Mouse (Mus musculus) spleen, adult 2 months (tissue): ENCODE results near the gene Spg20. TPM values are rescaled to one million over a fixed set of nuclear protein-coding genes. Genes with fewer than 3 reads are reported as not detected.

Experiments
- DNase-seq, 2 experiments: peaks; one replicate each; pipeline versions ENCODE4 v3.0.0 to v3.0.0-alpha.2; 2012 to 2021; ENCODE audit warnings: low spot score in 2 of 2, low read depth in 1 of 2
- H3K27ac ChIP-seq: fragments of 200-500 bp; 2 replicates; pipeline ENCODE4 v1.5.1; 2012; ENCODE audit warnings: low read length, inconsistent platforms; ENCODE audit not compliant: insufficient read depth
- H3K27me3 ChIP-seq: fragments of 200-500 bp; 2 replicates; pipeline ENCODE4 v1.6.1; 2012; ENCODE audit warnings: mild to moderate bottlenecking, moderate library complexity, low read length, inconsistent platforms; ENCODE audit not compliant: control insufficient read depth, insufficient read depth
- H3K36me3 ChIP-seq: fragments of 200-500 bp; 2 replicates; pipeline ENCODE4 v1.6.1; 2012; ENCODE audit warnings: mild to moderate bottlenecking, low read length, inconsistent platforms; ENCODE audit not compliant: control insufficient read depth, insufficient read depth
- H3K4me1 ChIP-seq: fragments of 200-500 bp; 2 replicates; pipeline ENCODE4 v1.6.1; 2011; ENCODE audit warnings: inconsistent platforms; ENCODE audit not compliant: control insufficient read depth, insufficient read depth, insufficient read length
- H3K4me3 ChIP-seq: fragments of 200-500 bp; 2 replicates; pipeline ENCODE4 v1.5.1; 2011; ENCODE audit warnings: mild to moderate bottlenecking, inconsistent platforms; ENCODE audit not compliant: insufficient read depth, insufficient read length; ENCODE audit errors: extremely low read depth
- CTCF ChIP-seq: fragments of 200-500 bp; IDR thresholded peaks from 2 replicates; pipeline ENCODE4 v1.5.1; 2011; ENCODE audit warnings: mild to moderate bottlenecking, inconsistent platforms; ENCODE audit not compliant: insufficient read depth, insufficient read length, insufficient replicate concordance; ENCODE audit errors: extremely low read depth
- POLR2A ChIP-seq: fragments of 200-500 bp; IDR thresholded peaks from 2 replicates; pipeline ENCODE4 v1.6.1; 2011; ENCODE audit warnings: low read depth, low read length, inconsistent platforms
- WGBS: fragments of 180-500 bp; shearing (Covaris S2); methylation state at CpG from one replicate; pipeline ENCODE4 v1.1.7; 2018; 5-methylcytosine and 5-hydroxymethylcytosine counted together
- polyA plus RNA-seq: library from polyadenylated mRNA; depleted of rRNA; stranded (reverse); fragments of >200 nt; gene quantifications from 2 replicates; pipeline ENCODE4 v1.2.3, GENCODE M21; 2012

The Spg20 gene
- polyA plus RNA-seq, 1 experiment, result 4.3 TPM

- H3K27me3 ChIP-seq, result no peaks in the 10 kb centered on the region
- no peaks in the 10 kb centered on the region for H3K4me1 ChIP-seq
- no peak for DNase-seq
- TF ChIP-seq POLR2A (no peak), CTCF (no peak)
- no peak overlapping the region for H3K4me3 ChIP-seq
- 87% methylated on average over 2 of the region's 2 CpGs for WGBS
- no peak overlapping the region for H3K27ac ChIP-seq
- H3K36me3 ChIP-seq, result no peaks in the 10 kb centered on the region
These were observed 14.7 kb upstream of the Spg20 start for GRCm38 (mm10) chr3:55097186-55097585.

GRCm38 (mm10) chr3:55098014-55098413, 13.9 kb upstream of the Spg20 start:
- TF ChIP-seq POLR2A, result no peak
- no peak for TF ChIP-seq CTCF

GRCm38 (mm10) chr3:55098990-55099389, 12.9 kb upstream of the Spg20 start:
- Histone ChIP-seq H3K27me3 (no peaks in the 10 kb centered on the region), H3K36me3 (no peaks in the 10 kb centered on the region), H3K27ac (no peak overlapping the region), H3K4me1 (no peaks in the 10 kb centered on the region), H3K4me3 (no peak overlapping the region)
- 85% methylated on average over 11 of the region's 11 CpGs for WGBS
- TF ChIP-seq POLR2A, result no peak
- TF ChIP-seq CTCF, result no peak
- DNase-seq, result no peak

More at GRCm38 (mm10) chr3:55098014-55098413, 13.9 kb upstream of the Spg20 start:
- DNase-seq, result no peak
- no peaks in the 10 kb centered on the region for H3K4me1 ChIP-seq
- no peaks in the 10 kb centered on the region for H3K27me3 ChIP-seq
- H3K4me3 ChIP-seq, result no peak overlapping the region
- whole genome bisulfite sequencing, result 94% methylated on average over 2 of the region's 2 CpGs
- no peak overlapping the region for H3K27ac ChIP-seq
- no peaks in the 10 kb centered on the region for H3K36me3 ChIP-seq

- Histone ChIP-seq H3K27ac (no peak overlapping the region), H3K4me1 (no peaks in the 10 kb centered on the region), H3K36me3 (no peaks in the 10 kb centered on the region), H3K4me3 (no peak overlapping the region), H3K27me3 (no peaks in the 10 kb centered on the region)
- TF ChIP-seq POLR2A (no peak), CTCF (no peak)
- no peak for DNase-seq
These were observed 10.8 kb upstream of the Spg20 start for GRCm38 (mm10) chr3:55101092-55101491.

GRCm38 (mm10) chr3:55105372-55106023, 6.4 kb upstream of the Spg20 start:
- no peak overlapping the region for H3K4me3 ChIP-seq
- DNase-seq, result no peak
- TF ChIP-seq POLR2A, result no peak
- TF ChIP-seq CTCF, result no peak
- H3K36me3 ChIP-seq, result no peaks in the 10 kb centered on the region
- 91% methylated on average over 14 of the region's 14 CpGs for WGBS
- no peaks in the 10 kb centered on the region for H3K27me3 ChIP-seq
- no peaks in the 10 kb centered on the region for H3K4me1 ChIP-seq
- no peak overlapping the region for H3K27ac ChIP-seq

GRCm38 (mm10) chr3:55106051-55106450, 5.9 kb upstream of the Spg20 start:
- no peak overlapping the region for H3K27ac ChIP-seq
- no peak for TF ChIP-seq CTCF
- no peak for TF ChIP-seq POLR2A
- no peak overlapping the region for H3K4me3 ChIP-seq
- WGBS, result 92% methylated on average over 17 of the region's 17 CpGs
- no peak for DNase-seq
- H3K36me3 ChIP-seq, result no peaks in the 10 kb centered on the region
- no peaks in the 10 kb centered on the region for H3K27me3 ChIP-seq
- H3K4me1 ChIP-seq, result no peaks in the 10 kb centered on the region

GRCm38 (mm10) chr3:55109097-55109496, 2.8 kb upstream of the Spg20 start:
- Histone ChIP-seq H3K36me3 (no peaks in the 10 kb centered on the region), H3K27ac (no peak overlapping the region), H3K4me1 (peaks cover 2% of the 10 kb centered on the region), H3K27me3 (no peaks in the 10 kb centered on the region), H3K4me3 (no peak overlapping the region)
- TF ChIP-seq CTCF, result no peak
- no peak for DNase-seq
- WGBS, result 86% methylated on average over 4 of the region's 4 CpGs
